Mouse (Mus musculus): ENCODE measurements at regions not wholly inside any gene's neighbourhood (a gene's known extent, or its start where the extent isn't known, plus 50 kb on each side); places are given as distances from the start of the nearest gene placed in this dataset.

GRCm38 (mm10) chr13:43938611-43939010 is 154.0 kb downstream of the Cd83 start:
- TF ChIP-seq USF1 (IDR thresholded peaks at IDR 0.05; ENCODE audit: low read depth) (no peak), CTCF (IDR thresholded peaks at IDR 0.05; ENCODE audit: control insufficient read depth, insufficient read depth, insufficient read length) (no peak), MAX (IDR thresholded peaks at IDR 0.05) (no peak), CEBPB (IDR thresholded peaks at IDR 0.05; ENCODE audit: low read depth) (no peak), MYOD1 (IDR thresholded peaks at IDR 0.05; ENCODE audit: control insufficient read depth, insufficient read length, low read depth) (no peak)

Measured in C2C12 (cell line).